Mouse (Mus musculus) urinary bladder, postnatal 4 days (tissue): Measurements from ENCODE around the gene Fam89b.

Experiments used
- DNase-seq, 2 experiments: peaks; one replicate each; pipeline ENCODE4 v3.0.0; 2021 to 2022; ENCODE audit warnings: low spot score in 2 of 2

The Fam89b gene

DNA sequence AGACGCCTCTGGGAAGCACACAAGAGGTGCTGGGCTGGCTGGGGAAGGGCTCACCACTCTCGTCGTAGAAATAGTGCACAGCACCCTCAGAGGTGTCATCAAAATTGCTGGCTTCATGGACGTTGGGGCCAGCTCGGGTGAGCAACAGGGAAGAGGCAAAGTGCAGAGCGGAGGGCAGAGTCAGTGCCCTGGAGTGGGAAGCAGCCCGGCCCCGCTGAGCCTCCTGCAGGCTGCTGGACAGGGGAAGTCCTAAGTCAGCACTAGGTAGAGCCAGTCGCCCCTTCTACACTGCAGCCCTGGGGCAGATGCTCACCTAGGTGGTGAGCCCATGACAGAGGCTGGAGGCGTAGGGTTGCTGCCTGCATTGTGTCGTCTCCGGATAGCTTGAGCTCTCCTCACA is 45.2 kb downstream of the Fam89b start:
- DNase-seq = no peak

DNA sequence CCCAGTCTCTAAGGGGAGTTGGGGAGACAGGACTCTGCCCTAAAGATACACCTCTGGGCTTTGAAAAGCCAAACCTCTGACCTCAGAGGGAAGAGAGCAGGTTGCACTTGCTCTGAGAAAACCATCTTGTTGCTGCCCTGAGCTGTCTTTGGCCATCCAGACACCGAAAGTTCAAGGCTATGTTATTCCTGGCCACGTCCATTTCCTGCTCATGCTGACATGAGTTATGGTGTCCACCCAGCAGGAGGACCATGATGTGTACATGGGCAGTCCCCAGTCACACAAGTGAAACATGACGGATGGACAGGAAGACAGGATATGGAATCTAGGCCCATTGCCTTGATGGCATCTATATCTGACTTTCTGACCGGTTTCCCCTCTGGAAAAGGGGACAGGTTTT is 49.0 kb downstream of the Fam89b start:
- no peak for DNase-seq
